Mouse (Mus musculus) embryo, embryonic 10 days (tissue): ENCODE results near the gene Ifna16.
A peak's percentile ranks its signal among the peaks of the same experiment; 100 is the strongest.

ENCODE experiments used
- DNase-seq: peaks from one replicate; pipeline ENCODE4 v3.0.0-alpha.2; 2015; ENCODE audit warnings: low spot score

The Ifna16 gene

DNA sequence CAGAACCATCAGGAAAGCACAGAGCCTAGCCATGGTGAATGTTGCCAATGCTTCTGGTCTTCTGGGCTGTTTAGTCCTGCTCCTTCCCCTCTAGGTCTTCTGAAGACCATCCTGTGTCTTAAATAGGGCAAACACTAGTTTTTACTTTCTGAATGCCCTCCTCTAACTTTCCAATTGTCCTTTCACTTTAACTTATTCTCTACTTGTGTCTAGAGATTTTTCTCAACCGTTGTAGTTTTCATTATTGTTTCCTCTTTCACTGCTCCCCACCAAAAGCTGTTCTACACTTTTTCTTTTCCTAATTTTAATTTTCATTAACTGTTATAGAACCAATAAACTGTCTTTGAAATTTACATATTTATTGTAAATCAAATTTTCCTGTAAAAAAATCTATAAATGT, at the start of gene Ifna16:
Gene Ifna16 (minus strand): TSS at position 101 of the 400 bp plus-strand sequence.
- no peak for DNase-seq

DNA sequence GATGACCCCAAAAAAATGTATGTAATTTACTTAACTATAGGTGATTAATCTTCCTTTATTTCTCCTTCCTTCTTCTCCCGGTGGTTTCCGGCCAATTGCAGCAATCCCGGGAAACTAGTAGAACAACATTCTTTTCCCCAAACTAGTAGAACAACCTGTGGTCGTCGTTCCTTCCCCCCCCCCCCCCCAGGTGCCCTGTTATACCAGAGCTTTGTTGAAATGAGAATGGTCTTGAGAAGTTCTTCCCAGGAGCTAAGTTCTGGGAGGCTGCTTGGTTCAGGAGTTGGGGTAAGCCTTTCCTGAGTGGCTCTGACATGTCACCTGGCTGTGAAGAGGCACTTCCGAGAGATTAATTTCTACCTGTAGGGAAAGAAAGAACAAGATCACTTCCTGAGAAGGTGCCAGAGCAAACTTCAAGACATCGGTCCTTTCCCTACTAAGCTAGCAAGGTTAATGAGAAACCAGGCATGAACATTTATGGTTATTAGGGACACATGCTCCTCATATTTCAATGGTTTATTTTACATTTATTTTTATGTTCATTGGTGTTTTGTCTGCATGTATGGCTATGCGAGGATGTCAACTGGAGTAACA, 46.9 kb upstream of the Ifna16 start:
- no peak for DNase-seq

GRCm38 (mm10) chr4:88721791-88722721, 45.3 kb upstream of the Ifna16 start, which contains the start of the genes Gm26566 and Klhl9:
TSS of gene Gm26566 (plus strand) at chr4:88721805.
TSS of gene Klhl9 (minus strand) at chr4:88722465.
- peak; percentile 98 for DNase-seq

DNA sequence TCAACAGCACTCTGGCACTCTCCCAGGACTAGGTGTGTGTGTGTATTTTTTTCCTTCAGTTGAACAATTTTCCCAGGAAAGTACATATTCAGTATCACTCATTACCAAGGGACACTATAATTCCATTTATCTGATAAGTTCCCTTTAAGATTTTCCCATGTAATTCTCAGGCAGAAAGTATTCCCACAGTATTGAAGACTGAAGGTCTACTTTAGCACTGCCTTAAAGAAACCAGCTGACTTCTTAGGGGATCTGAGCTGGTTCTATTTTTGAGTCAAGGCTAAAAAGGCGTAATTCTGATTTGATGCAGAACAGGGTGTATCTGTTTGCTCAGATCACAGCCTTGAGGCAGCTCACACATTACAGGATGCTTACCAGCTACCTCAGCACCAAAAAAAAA, 42.0 kb upstream of the Ifna16 start:
- no peak for DNase-seq

- DNase-seq = no peak
These were observed 38.3 kb upstream of the Ifna16 start for GRCm38 (mm10) chr4:88715059-88715458.

DNA sequence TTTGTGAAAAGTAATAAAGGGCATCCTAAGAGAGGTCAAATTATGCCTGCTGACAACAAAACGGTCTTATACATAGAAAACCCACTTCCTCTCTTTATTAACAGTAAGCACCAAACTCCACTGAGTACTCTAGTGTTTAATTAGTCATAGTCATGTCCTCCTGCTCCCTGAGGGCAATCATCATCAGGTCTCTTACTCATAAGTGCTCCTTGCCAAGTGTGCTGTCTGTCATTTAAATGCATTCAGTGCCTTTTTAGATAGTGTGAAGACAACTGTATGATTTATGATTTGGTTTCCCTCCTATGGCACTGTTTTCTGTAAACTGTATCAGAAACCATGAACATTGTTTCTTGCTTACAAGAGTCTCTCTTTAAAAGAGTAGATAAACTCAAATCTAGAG, 37.6 kb upstream of the Ifna16 start:
- DNase-seq = no peak

GRCm38 (mm10) chr4:88707128-88707826, 30.6 kb upstream of the Ifna16 start:
- no peak for DNase-seq

- DNase-seq = no peak
These were observed 29.2 kb upstream of the Ifna16 start for GRCm38 (mm10) chr4:88705924-88706323.

- no peak for DNase-seq
These were observed 22.6 kb upstream of the Ifna16 start for GRCm38 (mm10) chr4:88699301-88699700.

DNA sequence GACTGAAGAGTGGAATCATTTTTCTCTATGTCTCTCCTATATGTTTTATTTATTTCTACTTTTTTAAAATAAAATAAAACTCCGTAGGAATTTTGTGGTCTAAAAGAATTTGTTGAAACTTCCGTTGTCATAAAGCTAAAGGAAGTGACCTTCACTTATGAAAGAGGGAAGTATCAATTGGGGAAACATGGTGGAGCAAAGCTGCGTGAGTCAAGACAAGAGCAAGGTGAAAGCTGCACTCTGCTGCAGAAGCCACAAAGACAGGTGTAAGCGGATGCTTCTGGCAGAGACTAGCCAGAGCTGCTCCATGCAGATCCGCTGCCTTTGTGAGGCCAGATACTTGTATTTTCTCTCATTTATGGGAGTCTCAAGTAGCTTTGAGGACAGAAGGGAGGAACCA, 22.1 kb upstream of the Ifna16 start:
- DNase-seq = no peak

- no peak for DNase-seq
These were observed 21.0 kb upstream of the Ifna16 start for GRCm38 (mm10) chr4:88697753-88698152.

- no peak for DNase-seq
These were observed 20.4 kb upstream of the Ifna16 start for GRCm38 (mm10) chr4:88697108-88697507.

GRCm38 (mm10) chr4:88696237-88696884, 19.6 kb upstream of the Ifna16 start:
- DNase-seq = peak; percentile 90

- no peak for DNase-seq
These were observed 16.7 kb upstream of the Ifna16 start for GRCm38 (mm10) chr4:88693392-88693791.

GRCm38 (mm10) chr4:88692537-88692936, 15.8 kb upstream of the Ifna16 start:
- DNase-seq = no peak

GRCm38 (mm10) chr4:88691259-88691658, 14.5 kb upstream of the Ifna16 start, which contains the start of gene Ifnab:
TSS of gene Ifnab (minus strand) at chr4:88691359.
- DNase-seq = no peak

- DNase-seq = no peak
These were observed 7.1 kb upstream of the Ifna16 start, which contains the start of gene Ifna2 for GRCm38 (mm10) chr4:88683812-88684211. TSS of gene Ifna2 (minus strand) at chr4:88683912.

- no peak for DNase-seq
These were observed 4.6 kb upstream of the Ifna16 start for GRCm38 (mm10) chr4:88681353-88681752.

GRCm38 (mm10) chr4:88680362-88680761, 3.6 kb upstream of the Ifna16 start:
- DNase-seq = peak; percentile 12

DNA sequence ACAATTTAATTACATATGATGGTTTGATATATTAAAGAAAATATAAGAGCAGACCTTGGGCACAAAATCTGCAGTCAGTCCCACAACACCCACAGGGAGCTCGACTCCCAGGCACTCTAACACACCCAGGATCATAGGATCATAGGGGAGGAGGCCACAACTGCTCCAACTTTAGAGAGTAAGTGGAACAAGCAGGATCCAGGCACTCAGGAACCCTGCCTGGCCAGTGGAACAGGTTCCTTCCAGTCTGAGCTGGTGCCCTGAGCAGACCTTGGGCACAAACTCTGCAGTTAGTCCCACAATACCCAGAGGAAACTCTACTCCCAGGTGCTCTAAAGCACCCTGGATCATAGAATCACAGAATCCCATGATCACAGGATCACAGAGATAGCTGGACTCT, 21.3 kb downstream of the Ifna16 start:
- no peak for DNase-seq

DNA sequence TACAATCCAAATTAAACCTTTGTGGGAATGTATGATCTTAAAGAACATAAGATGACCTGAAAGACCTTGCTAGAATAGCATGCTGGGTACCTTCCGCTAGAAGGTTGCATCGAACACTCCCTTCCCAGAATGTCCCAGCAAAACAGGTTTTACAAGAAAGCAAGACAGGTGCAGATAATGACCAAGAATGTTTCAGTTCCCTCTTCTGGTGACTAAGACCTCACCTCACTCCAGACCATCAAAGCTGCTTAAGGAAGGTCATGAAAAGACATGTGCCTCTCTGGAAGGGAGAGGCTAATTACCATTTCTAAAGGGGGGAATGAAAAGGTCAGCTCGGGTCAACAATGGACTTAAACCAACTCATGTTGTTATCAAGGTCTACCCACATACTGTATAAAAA, 23.1 kb downstream of the Ifna16 start:
- DNase-seq = no peak

DNA sequence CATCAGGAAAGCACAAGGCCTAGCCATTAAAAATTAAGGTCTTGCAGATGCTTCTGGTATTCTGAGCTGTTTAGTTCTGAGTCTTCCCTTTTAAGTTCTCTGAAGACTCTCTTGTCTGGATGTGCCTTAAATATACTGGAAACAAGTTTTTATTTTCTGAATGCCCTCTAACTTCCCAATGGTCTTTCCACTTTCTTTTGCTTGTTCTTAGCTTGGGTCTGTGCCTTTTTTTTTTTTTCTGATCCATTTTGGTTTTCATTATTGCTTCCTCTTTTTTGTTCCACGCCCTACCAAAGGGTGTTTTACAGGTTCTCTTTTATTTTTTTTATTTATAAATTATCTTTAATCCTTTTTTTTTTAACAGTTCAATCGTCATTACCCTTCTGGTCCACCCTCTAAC, 32.4 kb downstream of the Ifna16 start, which contains the start of gene Ifna13:
Gene Ifna13 (minus strand): TSS at position 101 of the 400 bp plus-strand sequence.
- no peak for DNase-seq
